Mouse (Mus musculus): ENCODE measurements around the gene Hist1h2ae. TPM values are rescaled to one million over a fixed set of nuclear protein-coding genes. Genes with fewer than 3 reads are reported as not detected.
"Not testable (repeated sequence)": the region's sequence is repeated elsewhere in the genome, so short reads cannot be mapped to it uniquely, and the experiment has no call there.

Gene Hist1h2ae
- total RNA-seq, 2 experiments from 2014 or later, result 5.7 to 359 TPM

DNA sequence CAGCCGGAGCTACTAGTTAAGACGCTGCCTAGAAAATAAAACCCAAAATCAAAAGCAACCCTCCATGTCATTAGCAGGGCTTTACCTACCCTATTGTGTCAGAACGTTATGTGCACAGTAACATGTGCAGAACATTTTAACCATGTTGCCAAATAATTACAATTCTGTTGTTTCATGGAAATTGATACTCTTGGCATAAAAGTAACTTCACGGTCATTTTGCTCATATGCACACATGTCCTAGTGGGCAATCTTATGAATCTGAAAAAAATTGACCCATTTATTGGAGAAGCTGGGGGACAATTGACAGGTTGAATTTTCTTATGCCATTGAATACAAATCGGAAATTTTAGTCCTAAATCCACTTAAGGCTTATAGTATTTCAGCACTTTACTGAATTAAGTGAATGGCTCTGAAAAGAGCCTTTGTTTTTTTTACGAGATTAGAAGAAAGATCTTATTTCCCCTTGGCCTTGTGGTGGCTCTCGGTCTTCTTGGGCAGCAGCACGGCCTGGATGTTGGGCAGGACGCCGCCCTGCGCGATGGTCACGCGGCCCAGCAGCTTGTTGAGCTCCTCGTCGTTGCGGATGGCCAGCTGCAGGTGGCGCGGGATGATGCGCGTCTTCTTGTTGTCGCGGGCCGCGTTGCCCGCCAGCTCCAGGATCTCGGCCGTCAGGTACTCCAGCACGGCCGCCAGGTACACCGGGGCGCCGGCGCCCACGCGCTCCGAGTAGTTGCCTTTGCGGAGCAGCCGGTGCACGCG is 579 bp downstream of the Hist1h2ae start:
- not testable (repeated sequence) for ATAC-seq (replicated peaks; ENCODE audit: low FRiP score, low TSS enrichment, poor library complexity, severe bottlenecking)

- ATAC-seq (replicated peaks; ENCODE audit: low FRiP score, low TSS enrichment, poor library complexity, severe bottlenecking), result no peak
Observed at GRCm38 (mm10) chr13:23564482-23564881, 6.5 kb downstream of the Hist1h2ae start.

DNA sequence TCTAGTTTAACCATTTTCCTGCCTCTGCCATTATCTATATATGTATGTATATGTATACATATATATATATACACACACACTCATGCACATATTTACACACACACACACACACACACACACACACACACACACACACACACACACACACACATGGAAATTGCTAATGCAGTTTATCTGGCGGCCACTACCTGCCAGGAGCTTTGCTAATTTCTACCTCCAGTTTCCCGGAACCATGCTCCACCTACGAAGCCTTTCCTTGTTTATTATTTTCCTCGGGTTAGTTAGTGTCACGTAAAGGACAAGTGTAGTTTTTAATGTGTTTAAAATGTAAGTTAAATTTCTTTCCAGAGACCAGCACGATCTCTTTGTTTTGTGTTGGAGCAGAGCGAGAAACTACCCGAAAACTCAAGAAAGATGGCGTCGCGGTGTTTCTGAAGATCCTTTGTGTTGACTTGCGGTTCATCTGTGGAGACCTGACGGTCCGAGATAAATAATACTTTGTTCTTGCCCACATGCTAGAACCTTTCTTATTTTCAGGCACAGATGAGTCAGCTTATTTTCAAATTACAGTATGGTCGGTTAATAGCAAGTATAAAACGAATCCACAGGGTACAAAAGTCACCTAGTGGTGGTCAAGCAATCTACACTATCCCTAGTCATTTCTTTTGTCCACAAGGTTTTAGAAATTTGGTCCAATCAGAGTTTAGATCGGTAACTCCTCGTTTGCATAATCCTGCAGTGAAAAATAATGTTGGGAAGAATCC is 8.1 kb downstream of the Hist1h2ae start:
- peak; percentile 65 for ATAC-seq (replicated peaks; ENCODE audit: low FRiP score, low TSS enrichment, poor library complexity, severe bottlenecking)

DNA sequence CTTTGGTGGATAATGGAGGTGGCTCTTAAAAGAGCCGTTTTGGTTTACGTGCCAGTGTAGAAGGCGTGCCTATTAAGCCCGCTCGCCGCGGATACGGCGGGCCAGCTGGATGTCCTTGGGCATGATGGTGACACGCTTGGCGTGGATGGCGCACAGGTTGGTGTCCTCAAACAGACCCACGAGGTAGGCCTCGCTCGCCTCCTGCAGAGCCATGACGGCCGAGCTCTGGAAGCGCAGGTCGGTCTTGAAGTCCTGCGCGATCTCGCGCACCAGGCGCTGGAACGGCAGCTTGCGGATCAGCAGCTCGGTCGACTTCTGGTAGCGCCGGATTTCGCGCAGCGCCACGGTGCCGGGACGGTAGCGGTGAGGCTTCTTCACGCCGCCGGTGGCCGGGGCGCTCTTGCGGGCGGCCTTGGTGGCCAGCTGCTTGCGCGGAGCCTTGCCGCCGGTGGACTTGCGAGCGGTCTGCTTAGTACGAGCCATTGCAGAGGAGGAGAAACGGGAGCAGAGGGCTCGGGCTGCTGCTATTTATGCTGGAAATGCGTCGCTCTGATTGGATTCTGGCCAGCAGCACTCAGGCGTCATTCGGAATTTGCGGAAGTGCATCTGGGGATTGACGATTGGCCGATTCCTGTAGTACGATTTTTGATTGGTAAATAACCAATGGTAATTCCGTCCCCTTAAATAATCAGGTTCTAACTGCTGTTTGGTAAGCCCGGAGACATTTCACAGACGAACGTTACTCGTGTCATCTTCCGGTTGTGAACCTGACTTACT is 8.9 kb downstream of the Hist1h2ae start, which contains the start of gene Hist1h3e:
Gene Hist1h3e, minus strand, starts transcription at position 487 of the 777 bp plus-strand sequence.
- ATAC-seq (replicated peaks; ENCODE audit: low FRiP score, low TSS enrichment, poor library complexity, severe bottlenecking), result peak; percentile 84

GRCm38 (mm10) chr13:23561531-23561882 is 9.5 kb downstream of the Hist1h2ae start:
- not testable (repeated sequence) for ATAC-seq (replicated peaks; ENCODE audit: low FRiP score, low TSS enrichment, poor library complexity, severe bottlenecking)

DNA sequence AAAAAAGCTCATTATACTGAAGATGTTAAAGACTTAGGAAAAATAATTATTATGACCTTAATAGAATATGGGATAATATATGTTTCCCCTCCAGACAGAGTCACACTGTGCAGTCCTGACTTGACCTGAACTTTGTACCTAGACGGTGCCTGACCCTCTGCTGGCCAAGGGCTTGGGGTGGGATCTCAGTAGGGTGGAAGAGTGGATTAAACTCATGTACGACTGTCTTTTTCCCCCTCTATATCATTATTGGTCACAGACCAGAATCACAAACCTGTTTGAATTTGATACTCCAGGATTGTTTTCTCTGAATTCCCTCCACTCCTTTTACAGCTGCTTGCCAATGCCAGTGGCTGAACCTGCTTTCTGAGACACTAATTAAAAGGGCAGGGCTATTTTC is 10.3 kb downstream of the Hist1h2ae start:
- ATAC-seq (replicated peaks; ENCODE audit: low FRiP score, low TSS enrichment, poor library complexity, severe bottlenecking), result not testable (repeated sequence)

GRCm38 (mm10) chr13:23556906-23557305 is 14.1 kb downstream of the Hist1h2ae start:
- no peak for ATAC-seq (replicated peaks; ENCODE audit: low FRiP score, low TSS enrichment, poor library complexity, severe bottlenecking)

- ATAC-seq (replicated peaks; ENCODE audit: low FRiP score, low TSS enrichment, poor library complexity, severe bottlenecking), result peak; percentile 60
Observed at GRCm38 (mm10) chr13:23555839-23556416, 15.1 kb downstream of the Hist1h2ae start.

DNA sequence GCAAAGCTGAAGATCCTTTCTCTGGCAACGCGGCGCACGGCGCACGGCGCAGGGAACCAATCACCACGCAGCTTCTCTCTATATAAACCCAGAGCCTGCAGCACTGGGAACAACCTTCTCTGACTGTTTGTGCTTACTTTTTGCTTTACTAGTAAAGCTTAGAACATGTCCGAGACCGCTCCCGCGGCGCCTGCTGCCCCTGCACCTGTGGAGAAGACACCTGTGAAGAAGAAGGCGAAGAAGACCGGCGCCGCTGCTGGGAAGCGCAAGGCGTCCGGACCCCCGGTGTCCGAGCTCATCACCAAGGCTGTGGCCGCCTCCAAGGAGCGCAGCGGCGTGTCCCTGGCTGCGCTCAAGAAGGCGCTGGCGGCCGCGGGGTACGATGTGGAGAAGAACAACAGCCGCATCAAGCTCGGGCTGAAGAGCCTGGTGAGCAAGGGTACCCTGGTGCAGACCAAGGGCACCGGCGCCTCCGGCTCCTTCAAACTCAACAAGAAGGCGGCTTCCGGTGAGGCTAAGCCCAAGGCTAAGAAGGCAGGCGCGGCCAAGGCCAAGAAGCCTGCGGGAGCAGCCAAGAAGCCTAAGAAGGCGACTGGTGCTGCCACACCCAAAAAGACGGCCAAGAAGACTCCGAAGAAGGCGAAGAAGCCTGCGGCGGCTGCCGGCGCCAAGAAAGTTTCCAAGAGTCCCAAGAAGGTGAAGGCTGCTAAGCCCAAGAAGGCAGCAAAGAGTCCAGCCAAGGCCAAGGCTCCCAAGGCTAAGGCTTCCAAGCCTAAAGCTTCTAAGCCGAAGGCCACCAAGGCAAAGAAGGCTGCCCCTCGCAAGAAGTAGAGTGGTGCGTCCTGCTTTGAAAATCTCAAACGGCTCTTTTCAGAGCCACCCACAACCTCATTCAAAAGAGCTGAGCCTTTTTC is 15.8 kb downstream of the Hist1h2ae start:
- peak; percentile 66 for ATAC-seq (replicated peaks; ENCODE audit: low FRiP score, low TSS enrichment, poor library complexity, severe bottlenecking)

DNA sequence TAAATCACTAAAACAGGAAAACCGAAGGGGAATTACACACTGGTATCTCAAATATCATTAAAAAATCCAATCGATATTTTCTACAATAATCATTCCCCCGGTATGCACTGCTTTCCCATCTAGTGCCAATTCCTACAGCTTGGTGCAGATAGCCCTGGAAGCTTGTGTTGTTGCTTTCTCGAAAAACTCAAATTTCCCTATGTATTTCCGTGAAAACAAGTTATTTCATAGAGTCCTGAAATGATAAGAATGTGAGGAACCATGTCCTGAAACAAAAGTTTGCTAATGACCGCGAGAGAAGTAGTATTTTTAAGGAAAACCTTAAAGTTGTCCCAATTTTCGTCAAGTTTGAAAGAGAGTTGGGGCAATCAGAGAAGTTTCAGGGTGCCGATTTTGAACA is 16.6 kb downstream of the Hist1h2ae start:
- ATAC-seq (replicated peaks; ENCODE audit: low FRiP score, low TSS enrichment, poor library complexity, severe bottlenecking), result no peak

DNA sequence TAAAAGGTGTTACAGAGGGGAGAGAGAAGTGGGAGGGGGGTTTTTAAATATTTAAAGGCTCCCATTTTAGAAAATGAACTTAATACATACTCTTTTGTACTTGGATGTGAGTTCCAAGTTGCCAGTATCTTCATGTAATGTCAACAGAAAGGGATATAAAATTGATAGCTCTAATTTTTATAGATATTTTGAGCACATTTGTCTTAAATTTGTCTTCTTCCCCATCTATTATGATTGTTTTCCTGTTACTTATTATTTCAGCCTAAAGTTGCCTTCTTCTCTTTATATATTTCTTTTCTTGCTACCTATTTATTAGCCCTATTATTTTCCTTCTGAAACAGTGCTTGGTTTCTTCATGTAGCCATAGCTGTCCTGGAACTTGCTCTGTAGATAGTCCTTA is 18.1 kb downstream of the Hist1h2ae start, which contains the start of gene Hist1h1d:
Gene Hist1h1d, plus strand, starts transcription at position 301 of the 400 bp plus-strand sequence.
- ATAC-seq (replicated peaks; ENCODE audit: low FRiP score, low TSS enrichment, poor library complexity, severe bottlenecking), result no peak

DNA sequence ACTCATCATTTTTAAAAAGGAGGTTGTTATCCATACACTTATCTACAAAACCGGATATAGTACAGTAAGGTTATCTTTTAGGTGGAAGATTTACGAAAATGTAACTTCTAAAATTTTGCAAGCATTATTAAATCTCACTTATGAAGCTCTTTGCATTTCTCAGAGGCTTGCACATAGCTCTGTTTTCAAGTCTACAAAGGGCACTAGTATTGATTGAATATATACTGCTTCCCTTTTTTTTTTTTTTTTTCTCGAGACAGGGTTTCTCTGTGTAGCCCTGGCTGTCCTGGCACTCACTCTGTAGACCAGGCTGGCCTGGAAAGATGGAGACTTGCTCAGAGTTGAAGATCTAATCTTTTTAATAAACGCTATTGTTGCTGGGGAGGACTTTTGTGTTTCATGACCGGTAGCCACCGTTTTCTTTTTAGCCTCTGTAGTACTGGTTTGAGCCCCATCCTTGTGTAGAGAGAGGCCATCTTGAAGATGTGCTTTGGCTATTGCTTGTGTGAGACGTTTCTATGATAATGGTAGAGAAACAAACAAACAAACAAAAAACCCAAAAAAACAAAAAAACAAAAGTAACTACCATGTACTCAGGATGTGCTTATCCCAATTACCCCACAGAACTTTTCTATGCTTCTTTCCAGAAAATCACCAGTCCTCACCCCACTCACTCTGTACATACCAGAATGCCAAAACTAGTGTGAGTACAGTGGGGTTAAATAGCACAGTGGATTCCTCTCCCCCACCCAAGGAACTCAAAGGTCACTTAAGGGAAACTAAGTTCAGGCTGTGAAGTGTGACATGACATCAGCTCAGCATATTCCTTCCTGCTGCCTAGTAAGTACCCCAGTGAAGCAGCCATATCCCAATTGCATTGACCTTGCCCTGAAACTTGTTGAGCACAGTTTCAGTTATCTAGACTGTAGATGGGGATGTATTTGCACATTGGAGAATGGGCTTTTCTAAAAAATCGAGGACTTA is 18.8 kb downstream of the Hist1h2ae start:
- no peak for ATAC-seq (replicated peaks; ENCODE audit: low FRiP score, low TSS enrichment, poor library complexity, severe bottlenecking)

DNA sequence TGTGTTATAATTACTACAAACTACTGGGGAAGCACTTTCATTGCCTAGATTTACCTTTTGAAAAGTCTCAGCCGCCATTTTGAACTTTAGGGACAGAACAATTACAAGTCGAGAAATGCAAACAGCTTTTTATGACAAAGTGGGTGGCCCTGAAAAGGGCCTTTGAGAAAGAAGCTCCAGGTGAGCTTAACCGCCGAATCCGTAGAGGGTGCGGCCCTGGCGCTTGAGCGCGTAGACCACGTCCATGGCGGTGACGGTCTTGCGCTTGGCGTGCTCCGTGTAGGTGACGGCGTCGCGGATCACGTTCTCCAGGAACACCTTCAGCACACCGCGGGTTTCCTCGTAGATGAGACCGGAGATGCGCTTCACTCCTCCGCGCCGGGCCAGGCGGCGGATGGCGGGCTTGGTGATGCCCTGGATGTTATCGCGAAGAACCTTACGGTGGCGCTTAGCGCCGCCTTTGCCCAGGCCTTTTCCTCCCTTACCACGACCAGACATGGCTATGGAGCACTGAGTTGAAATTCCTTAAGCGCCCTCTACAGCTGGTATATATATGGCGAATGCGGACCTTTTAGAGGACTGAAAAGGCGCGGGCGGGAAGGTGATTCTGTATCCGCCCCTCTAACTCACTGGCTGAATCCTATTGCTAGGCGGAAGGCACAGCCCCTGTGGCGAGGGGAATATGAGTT is 19.7 kb downstream of the Hist1h2ae start, which contains the start of gene Hist1h4f:
Gene Hist1h4f, minus strand, starts transcription at position 503 of the 689 bp plus-strand sequence.
- peak; percentile 61 for ATAC-seq (replicated peaks; ENCODE audit: low FRiP score, low TSS enrichment, poor library complexity, severe bottlenecking)

- ATAC-seq (replicated peaks; ENCODE audit: low FRiP score, low TSS enrichment, poor library complexity, severe bottlenecking), result no peak
Observed at GRCm38 (mm10) chr13:23550761-23551145, 20.3 kb downstream of the Hist1h2ae start.

DNA sequence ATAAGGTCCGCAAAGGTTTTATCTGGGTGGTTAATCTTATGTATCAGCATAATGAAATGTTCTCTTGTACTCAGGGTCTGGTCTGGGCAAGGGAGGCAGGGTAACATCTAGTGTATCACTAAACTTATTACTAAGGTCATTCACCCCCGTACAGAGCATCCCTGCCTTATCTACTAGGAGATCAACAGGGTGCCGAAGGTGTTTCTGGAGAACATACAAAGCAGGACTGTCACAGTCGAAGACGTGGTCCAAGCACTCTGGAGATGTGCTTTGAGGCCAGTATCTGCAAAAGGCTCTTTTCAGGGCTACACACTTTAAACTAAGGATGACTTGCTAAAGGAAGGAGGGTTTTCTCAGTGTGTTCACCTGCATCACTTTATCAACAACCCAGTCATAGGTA is 24.3 kb downstream of the Hist1h2ae start:
- ATAC-seq (replicated peaks; ENCODE audit: low FRiP score, low TSS enrichment, poor library complexity, severe bottlenecking), result no peak

GRCm38 (mm10) chr13:23544787-23545120 is 26.3 kb downstream of the Hist1h2ae start:
- peak; percentile 31 for ATAC-seq (replicated peaks; ENCODE audit: low FRiP score, low TSS enrichment, poor library complexity, severe bottlenecking)

Data from megakaryocyte-erythroid progenitor cell, adult 5-6 weeks (primary cell).